Mouse (Mus musculus): ENCODE data around the gene Rbks.

Gene Rbks

GRCm38 (mm10) chr5:31696971-31697643 lies at the start of gene Rbks:
Gene Rbks, minus strand, starts transcription at chr5:31697627.
- no peak for DNase-seq

GRCm38 (mm10) chr5:31742521-31743031 lies 45.1 kb upstream of the Rbks start:
- no peak for DNase-seq

- no peak for DNase-seq
Measured at GRCm38 (mm10) chr5:31741931-31742330, 44.5 kb upstream of the Rbks start.

- no peak for DNase-seq
Measured at GRCm38 (mm10) chr5:31732644-31733338, 35.4 kb upstream of the Rbks start.

- DNase-seq: no peak
Measured at GRCm38 (mm10) chr5:31727456-31727855, 30.0 kb upstream of the Rbks start.

- DNase-seq: no peak
Measured at GRCm38 (mm10) chr5:31725885-31726284, 28.5 kb upstream of the Rbks start.

- no peak for DNase-seq
Measured at GRCm38 (mm10) chr5:31724519-31724918, 27.1 kb upstream of the Rbks start.

- DNase-seq: no peak
Measured at GRCm38 (mm10) chr5:31715486-31716150, 18.2 kb upstream of the Rbks start.

- DNase-seq: no peak
Measured at GRCm38 (mm10) chr5:31713841-31714264, 16.4 kb upstream of the Rbks start.

- no peak for DNase-seq
Measured at GRCm38 (mm10) chr5:31713280-31713711, 15.9 kb upstream of the Rbks start.

- DNase-seq: peak; percentile 10 to 20
Measured at GRCm38 (mm10) chr5:31709389-31709788, 12.0 kb upstream of the Rbks start.

GRCm38 (mm10) chr5:31706826-31707225 lies 9.4 kb upstream of the Rbks start:
- DNase-seq: no peak

GRCm38 (mm10) chr5:31704971-31705370 lies 7.5 kb upstream of the Rbks start:
- no peak for DNase-seq

GRCm38 (mm10) chr5:31699397-31699796 lies 2.0 kb upstream of the Rbks start:
- DNase-seq: no peak

GRCm38 (mm10) chr5:31698931-31699330 lies 1.5 kb upstream of the Rbks start:
- DNase-seq: no peak

- DNase-seq: peak; percentile 86 to 91
Measured at GRCm38 (mm10) chr5:31698297-31698726, 885 bp upstream of the Rbks start.

GRCm38 (mm10) chr5:31697644-31698296 lies 343 bp upstream of the Rbks start, which contains the start of gene Babam2:
Gene Babam2, plus strand, starts transcription at chr5:31697684.
- peak; percentile 94 for DNase-seq

- DNase-seq: no peak
Measured at GRCm38 (mm10) chr5:31693191-31693590, 4.2 kb downstream of the Rbks start.

GRCm38 (mm10) chr5:31687972-31688371 lies 9.5 kb downstream of the Rbks start:
- DNase-seq: no peak

- DNase-seq: no peak
Measured at GRCm38 (mm10) chr5:31686040-31686439, 11.4 kb downstream of the Rbks start.

GRCm38 (mm10) chr5:31682305-31682704 lies 15.1 kb downstream of the Rbks start:
- no peak for DNase-seq

- DNase-seq: no peak
Measured at GRCm38 (mm10) chr5:31680183-31680582, 17.2 kb downstream of the Rbks start.

- no peak for DNase-seq
Measured at GRCm38 (mm10) chr5:31678000-31678399, 19.4 kb downstream of the Rbks start.
